Mouse (Mus musculus) embryonic facial prominence, embryonic 15.5 days (tissue): ENCODE data around the gene Fkbp1a. TPM values are rescaled to one million over a fixed set of nuclear protein-coding genes. Genes with fewer than 3 reads are reported as not detected.

Source experiments
- ATAC-seq: fragments of 200-750 bp; cut with Nextera tagmentation; 2 replicates; pipeline ENCODE4 v1.8.0; 2017; ENCODE audit warnings: low read depth, moderate TSS enrichment; ENCODE audit not compliant: insufficient number of reproducible peaks, low FRiP score, low TSS enrichment
- H3K27ac ChIP-seq: fragments of 300-500 bp; sonication (generic); replicated peaks from 2 replicates; pipeline ENCODE4 v1.5.1; 2015; ENCODE audit warnings: mild to moderate bottlenecking, inconsistent platforms
- H3K27me3 ChIP-seq: fragments of 300-500 bp; sonication (generic); 2 replicates; pipeline ENCODE4 v1.6.1; 2015; ENCODE audit warnings: inconsistent platforms
- H3K36me3 ChIP-seq: fragments of 300-500 bp; sonication (generic); 2 replicates; pipeline ENCODE4 v1.6.1; 2015; ENCODE audit warnings: mild to moderate bottlenecking, inconsistent platforms
- H3K4me1 ChIP-seq: fragments of 300-500 bp; sonication (generic); 2 replicates; pipeline ENCODE4 v1.6.1; 2015; ENCODE audit warnings: inconsistent platforms
- H3K4me2 ChIP-seq: fragments of 300-500 bp; sonication (generic); replicated peaks from 2 replicates; pipeline ENCODE4 v1.6.1; 2015; ENCODE audit warnings: mild to moderate bottlenecking, inconsistent platforms
- H3K4me3 ChIP-seq: fragments of 300-500 bp; sonication (generic); replicated peaks from 2 replicates; pipeline ENCODE4 v1.5.1; 2015; ENCODE audit warnings: mild to moderate bottlenecking, inconsistent platforms
- H3K9ac ChIP-seq: fragments of 300-500 bp; sonication (generic); 2 replicates; pipeline ENCODE4 v1.6.1; 2015; ENCODE audit warnings: inconsistent platforms
- H3K9me3 ChIP-seq: fragments of 300-500 bp; sonication (generic); replicated peaks from 2 replicates; pipeline ENCODE4 v1.6.1; 2016; ENCODE audit warnings: inconsistent platforms
- WGBS: fragments of 180-500 bp; shearing (Covaris S2); methylation state at CpG from one replicate; pipeline ENCODE4 v1.1.7; 2015; 5-methylcytosine and 5-hydroxymethylcytosine counted together
- polyA plus RNA-seq: library from polyadenylated mRNA; unstranded; fragments of >200 nt; fragmentation: Nextera tagmentation; extraction: Ambion mirVana; gene quantifications from 2 replicates; pipeline ENCODE4 v1.2.1, GENCODE M21; 2015

The Fkbp1a gene
- polyA plus RNA-seq, 1 experiment from 2014 or later: 553 TPM

GRCm38 (mm10) chr2:151528066-151528465 lies 14.2 kb upstream of the Fkbp1a start:
- Histone ChIP-seq H3K9me3 (no peaks in the 10 kb centered on the region), H3K4me2 (no peak overlapping the region), H3K4me1 (no peaks in the 10 kb centered on the region), H3K4me3 (no peak overlapping the region), H3K27me3 (no peaks in the 10 kb centered on the region), H3K9ac (no peak overlapping the region), H3K27ac (no peak overlapping the region), H3K36me3 (no peaks in the 10 kb centered on the region)
- no peak for ATAC-seq
- 76% methylated on average over 1 of the region's 1 CpGs for WGBS

GRCm38 (mm10) chr2:151529169-151529568 lies 13.1 kb upstream of the Fkbp1a start:
- ATAC-seq: no peak
- Histone ChIP-seq H3K4me3 (no peak overlapping the region), H3K27ac (no peak overlapping the region), H3K4me1 (no peaks in the 10 kb centered on the region), H3K9ac (no peak overlapping the region), H3K9me3 (no peaks in the 10 kb centered on the region), H3K36me3 (no peaks in the 10 kb centered on the region), H3K27me3 (no peaks in the 10 kb centered on the region), H3K4me2 (no peak overlapping the region)

GRCm38 (mm10) chr2:151530378-151531230 lies 11.7 kb upstream of the Fkbp1a start:
- Histone ChIP-seq H3K27me3 (no peaks in the 10 kb centered on the region), H3K27ac (no peak overlapping the region), H3K36me3 (no peaks in the 10 kb centered on the region), H3K4me3 (no peak overlapping the region), H3K9me3 (no peaks in the 10 kb centered on the region), H3K9ac (no peak overlapping the region), H3K4me1 (no peaks in the 10 kb centered on the region), H3K4me2 (no peak overlapping the region)
- 53% methylated on average over 8 of the region's 8 CpGs for WGBS
- no peak for ATAC-seq

DNA sequence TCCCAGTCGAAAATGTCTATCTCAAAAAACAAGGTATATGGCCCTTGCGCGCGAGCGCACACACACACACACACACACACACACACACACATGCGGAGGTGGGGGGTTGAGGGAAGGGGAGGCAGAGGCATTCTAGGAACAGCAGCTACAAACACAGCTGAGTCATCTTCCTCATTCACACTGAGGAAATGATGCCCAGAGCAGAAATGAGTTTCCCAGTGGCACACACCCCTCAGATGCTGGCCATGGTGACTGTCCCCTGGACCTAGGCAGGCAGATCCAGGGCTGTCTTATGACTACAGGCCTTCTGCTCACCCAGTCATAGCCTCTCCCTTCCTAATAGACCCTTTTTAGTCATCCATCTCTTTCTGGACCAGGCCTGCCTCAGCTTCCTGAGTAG lies 8.7 kb upstream of the Fkbp1a start:
- H3K27ac ChIP-seq: no peak overlapping the region
- 79% methylated on average over 6 of the region's 6 CpGs for WGBS
- ATAC-seq: no peak
- no peak overlapping the region for H3K4me3 ChIP-seq
- H3K9ac ChIP-seq: no peak overlapping the region
- no peaks in the 10 kb centered on the region for H3K27me3 ChIP-seq
- H3K36me3 ChIP-seq: no peaks in the 10 kb centered on the region
- H3K4me2 ChIP-seq: no peak overlapping the region
- peaks cover 7% of the 10 kb centered on the region; the same call in 1 of the 2 replicates for H3K4me1 ChIP-seq
- H3K9me3 ChIP-seq: no peaks in the 10 kb centered on the region

DNA sequence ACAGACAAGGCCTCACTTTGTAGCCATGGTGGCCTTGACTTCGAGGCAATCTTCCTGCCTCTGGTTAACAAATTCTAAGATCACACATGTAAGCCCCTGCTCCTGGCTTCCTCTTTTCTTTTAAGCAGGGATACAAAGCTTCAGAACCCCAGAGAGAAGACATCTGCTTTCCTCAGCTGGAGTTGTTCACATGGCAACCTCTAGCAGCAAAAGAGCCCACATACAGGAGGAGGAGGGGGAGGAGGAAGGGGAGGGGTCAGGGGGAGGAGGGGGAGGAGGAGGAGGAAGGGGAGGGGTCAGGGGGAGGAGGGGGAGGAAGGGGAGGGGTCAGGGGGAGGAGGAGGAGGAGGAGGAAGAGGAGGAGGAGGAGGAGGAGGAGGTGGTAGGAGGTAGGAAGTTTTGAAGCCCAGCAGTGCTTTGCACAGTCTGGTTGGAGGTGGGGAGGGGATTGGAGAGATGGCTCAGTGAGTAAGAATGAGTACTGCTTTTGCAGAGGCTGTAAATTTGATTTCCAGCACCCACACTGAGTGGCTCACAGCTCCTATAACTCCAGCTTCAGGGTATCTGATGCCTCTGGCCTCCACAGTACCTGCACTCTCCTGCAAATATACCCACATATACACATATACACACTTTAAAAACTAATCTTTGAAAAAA lies 6.2 kb upstream of the Fkbp1a start:
- no peak overlapping the region for H3K4me3 ChIP-seq
- no peaks in the 10 kb centered on the region for H3K9me3 ChIP-seq
- H3K4me1 ChIP-seq: peaks cover 7% of the 10 kb centered on the region; the same call in 1 of the 2 replicates
- H3K4me2 ChIP-seq: no peak overlapping the region
- H3K9ac ChIP-seq: no peak overlapping the region
- peak overlapping the region; percentile 23 for H3K27ac ChIP-seq
- no peak for ATAC-seq
- 50% methylated on average over 1 of the region's 1 CpGs for WGBS
- no peaks in the 10 kb centered on the region for H3K27me3 ChIP-seq
- no peaks in the 10 kb centered on the region for H3K36me3 ChIP-seq

- WGBS: 44% methylated on average over 5 of the region's 5 CpGs
- Histone ChIP-seq H3K4me2 (no peak overlapping the region), H3K36me3 (no peaks in the 10 kb centered on the region), H3K27ac (peak overlapping the region; percentile 23), H3K9ac (no peak overlapping the region), H3K4me1 (peaks cover 11% of the 10 kb centered on the region), H3K27me3 (no peaks in the 10 kb centered on the region), H3K4me3 (no peak overlapping the region), H3K9me3 (no peaks in the 10 kb centered on the region)
- ATAC-seq: no peak
Measured at GRCm38 (mm10) chr2:151536618-151536974, 5.7 kb upstream of the Fkbp1a start.

GRCm38 (mm10) chr2:151538646-151539045 lies 3.6 kb upstream of the Fkbp1a start:
- ATAC-seq: no peak
- H3K4me2 ChIP-seq: no peak overlapping the region
- no peaks in the 10 kb centered on the region for H3K9me3 ChIP-seq
- H3K9ac ChIP-seq: no peak overlapping the region
- no peak overlapping the region for H3K27ac ChIP-seq
- 61% methylated on average over 4 of the region's 4 CpGs for WGBS
- no peaks in the 10 kb centered on the region for H3K27me3 ChIP-seq
- no peaks in the 10 kb centered on the region for H3K36me3 ChIP-seq
- H3K4me1 ChIP-seq: peaks cover 18% of the 10 kb centered on the region
- H3K4me3 ChIP-seq: no peak overlapping the region

DNA sequence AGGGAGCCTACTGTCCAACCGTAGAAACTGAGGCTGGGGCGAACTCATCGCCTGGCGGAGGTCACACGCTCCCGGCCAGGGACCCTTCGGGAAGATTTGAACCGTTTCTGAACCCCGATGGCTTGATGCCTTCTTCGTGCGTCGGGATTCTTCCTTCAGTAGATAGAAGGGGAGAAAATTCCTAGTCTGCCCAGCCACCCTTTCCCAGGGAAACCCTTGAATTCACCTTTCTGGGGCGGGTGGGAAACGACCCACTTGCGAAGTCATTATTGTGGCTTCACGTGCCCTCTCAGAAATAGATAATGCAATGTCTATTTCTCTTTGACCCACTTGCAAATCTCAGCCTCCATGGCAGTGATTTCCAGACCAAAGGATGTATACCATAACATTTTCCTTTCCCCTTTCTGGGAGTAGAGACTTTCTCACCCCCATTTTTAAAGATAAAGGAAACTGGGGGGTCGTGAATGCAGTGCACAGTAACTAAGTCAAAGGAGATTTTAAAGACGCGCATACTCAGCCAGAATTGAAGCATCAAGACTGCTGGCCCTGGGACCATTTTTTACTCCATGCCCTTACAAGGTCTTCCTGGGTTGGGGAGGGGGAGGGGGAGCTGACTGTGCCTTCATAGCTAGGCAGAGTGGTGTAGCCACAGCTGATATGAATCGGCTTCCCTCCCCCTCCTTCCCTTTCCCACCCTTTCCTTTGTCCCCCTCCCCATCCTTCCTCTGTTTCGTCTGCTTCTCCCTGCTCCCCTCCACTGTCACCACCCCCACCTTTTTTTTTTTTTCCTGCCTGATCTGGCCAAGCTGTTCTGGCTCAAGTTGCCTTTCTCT lies 996 bp downstream of the Fkbp1a start:
- H3K9me3 ChIP-seq: no peaks in the 10 kb centered on the region
- no peaks in the 10 kb centered on the region for H3K27me3 ChIP-seq
- peaks cover 26% of the 10 kb centered on the region for H3K36me3 ChIP-seq
- ATAC-seq: no peak
- H3K4me3 ChIP-seq: peak overlapping the region; percentile 95
- H3K4me1 ChIP-seq: peaks cover 32% of the 10 kb centered on the region
- H3K27ac ChIP-seq: peak overlapping the region; percentile 89
- peak overlapping the region; percentile 88 for H3K9ac ChIP-seq
- H3K4me2 ChIP-seq: peak overlapping the region; percentile 64
- WGBS: 2% methylated on average over 21 of the region's 21 CpGs

DNA sequence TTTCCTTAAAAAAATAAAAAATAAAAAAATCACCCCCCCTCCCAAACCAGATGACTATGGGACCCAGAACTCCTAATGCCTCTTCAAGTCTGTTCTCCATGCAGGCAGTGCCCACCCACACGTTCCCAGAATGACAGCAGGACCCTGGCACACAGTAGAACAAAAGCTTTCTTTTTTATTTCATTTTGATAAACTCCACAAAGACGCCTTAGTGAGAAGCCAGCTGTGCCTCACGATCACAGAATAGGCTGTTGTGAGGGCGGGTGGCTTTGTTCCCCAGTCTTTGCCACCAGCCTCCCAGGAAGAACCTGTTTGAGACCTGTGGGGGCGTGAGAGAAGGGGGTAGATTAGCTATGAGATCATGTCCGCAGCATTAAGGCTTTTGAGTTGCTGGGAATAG lies 2.4 kb downstream of the Fkbp1a start:
- no peaks in the 10 kb centered on the region for H3K27me3 ChIP-seq
- no peak overlapping the region for H3K9ac ChIP-seq
- peaks cover 32% of the 10 kb centered on the region for H3K4me1 ChIP-seq
- H3K9me3 ChIP-seq: no peaks in the 10 kb centered on the region
- no peak for ATAC-seq
- H3K36me3 ChIP-seq: peaks cover 35% of the 10 kb centered on the region
- 0 out of 2 replicates have a peak overlapping the region, but pooled peaks have one; percentile 95 for H3K4me3 ChIP-seq
- H3K27ac ChIP-seq: no peak overlapping the region
- 72% methylated on average over 6 of the region's 6 CpGs for WGBS
- H3K4me2 ChIP-seq: peak overlapping the region; percentile 64

- H3K4me1 ChIP-seq: peaks cover 29% of the 10 kb centered on the region
- H3K4me2 ChIP-seq: no peak overlapping the region
- no peaks in the 10 kb centered on the region for H3K9me3 ChIP-seq
- H3K27ac ChIP-seq: no peak overlapping the region
- 91% methylated on average over 4 of the region's 4 CpGs for WGBS
- no peaks in the 10 kb centered on the region for H3K27me3 ChIP-seq
- no peak for ATAC-seq
- no peak overlapping the region for H3K9ac ChIP-seq
- no peak overlapping the region for H3K4me3 ChIP-seq
- peaks cover 54% of the 10 kb centered on the region for H3K36me3 ChIP-seq
Measured at GRCm38 (mm10) chr2:151546571-151546970, 4.3 kb downstream of the Fkbp1a start.

DNA sequence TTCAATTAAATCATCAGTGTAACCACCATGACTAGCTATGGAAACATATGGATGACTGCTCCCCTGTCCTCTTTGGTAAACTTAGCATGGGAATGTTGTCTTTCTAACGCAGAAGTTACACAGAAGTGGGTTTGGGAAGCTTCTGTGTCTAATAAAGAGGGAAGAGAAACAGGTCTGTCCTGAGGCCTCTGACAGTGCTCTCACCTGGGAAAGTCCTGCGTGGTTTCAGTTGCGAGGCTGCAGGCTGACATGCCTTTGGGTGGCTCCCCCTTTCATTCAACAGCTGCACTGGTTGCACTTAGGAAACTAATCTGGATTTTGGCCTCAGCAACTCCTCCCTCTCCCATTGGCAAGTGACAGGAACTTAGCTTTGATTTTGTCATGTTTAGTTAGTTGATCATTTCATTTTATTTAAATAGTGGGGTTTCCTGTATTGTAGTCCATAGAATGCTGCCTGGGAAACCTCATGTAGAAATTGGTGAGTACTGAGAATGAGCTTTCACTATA lies 7.4 kb downstream of the Fkbp1a start:
- Histone ChIP-seq H3K9ac (no peak overlapping the region), H3K27me3 (no peaks in the 10 kb centered on the region), H3K27ac (no peak overlapping the region), H3K4me1 (peaks cover 11% of the 10 kb centered on the region), H3K36me3 (peaks cover 71% of the 10 kb centered on the region), H3K4me2 (no peak overlapping the region), H3K9me3 (no peaks in the 10 kb centered on the region), H3K4me3 (no peak overlapping the region)
- WGBS: 79% methylated on average over 3 of the region's 3 CpGs
- no peak for ATAC-seq
